Mouse (Mus musculus) layer of hippocampus, adult 2 months (tissue): ENCODE measurements around the gene Xpnpep1. TPM values are rescaled to one million over a fixed set of nuclear protein-coding genes. Genes with fewer than 3 reads are reported as not detected.

ENCODE experiments used
- DNase-seq, 2 experiments: peaks; one replicate each; pipeline ENCODE4 v3.0.0; 2022; ENCODE audit warnings: low spot score in 2 of 2
- H3K27ac ChIP-seq: fragments of 200-600 bp; 2 replicates; pipeline ENCODE4 v1.8.1; 2022
- H3K4me3 ChIP-seq: fragments of 200-600 bp; 2 replicates; pipeline ENCODE4 v1.8.1; 2022; ENCODE audit warnings: mild to moderate bottlenecking
- CTCF ChIP-seq: fragments of 200-600 bp; conservative IDR thresholded peaks from 2 replicates; pipeline ENCODE4 v1.8.1; 2022; ENCODE audit warnings: antibody characterized with exemption, mild to moderate bottlenecking, moderate library complexity
- total RNA-seq, 2 experiments: library from RNA; stranded (reverse); gene quantifications; 2 replicates each; pipeline ENCODE4 v1.2.3; 2021

The Xpnpep1 gene
- total RNA-seq, 2 experiments from 2014 or later, result 78.7 to 82.9 TPM

DNA sequence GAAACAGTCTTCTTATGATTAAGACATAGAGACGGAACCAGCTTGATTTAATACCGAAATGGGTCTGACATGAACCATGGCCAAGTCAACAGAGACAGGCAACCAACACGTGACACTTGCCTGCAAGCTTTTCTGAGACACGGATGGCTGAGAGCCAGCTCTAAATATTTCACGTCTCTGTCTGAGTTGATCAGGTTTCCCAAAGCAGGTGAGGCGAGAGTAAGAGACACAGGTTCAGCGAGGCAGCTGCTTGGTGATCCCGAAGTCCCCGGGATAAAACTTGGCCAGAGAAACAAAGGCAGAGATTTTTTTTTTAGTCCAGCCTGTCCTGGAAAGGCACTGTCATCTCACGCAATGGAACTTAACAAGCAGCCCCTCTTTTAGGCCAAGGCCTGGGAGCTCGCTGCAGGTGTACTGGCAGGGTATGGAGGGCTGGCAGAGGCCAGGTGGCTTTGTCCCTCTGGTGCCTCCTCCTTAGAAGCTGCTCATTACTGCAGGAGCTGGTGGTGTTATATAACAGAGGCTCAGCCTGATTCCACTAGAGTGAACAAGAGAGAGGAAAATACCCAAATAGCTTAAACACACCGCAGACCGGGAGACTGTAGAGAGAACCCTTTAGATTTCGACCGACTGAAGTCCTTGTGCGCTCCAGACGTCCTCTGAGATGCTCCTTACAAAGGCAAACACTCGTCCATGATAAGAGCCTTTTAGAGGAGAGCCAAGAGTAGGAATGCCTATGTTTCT lies 36.4 kb upstream of the Xpnpep1 start:
- H3K4me3 ChIP-seq, result peak overlapping the region; percentile 23; the same call in 1 of the 2 replicates
- peak overlapping the region; percentile 89 for H3K27ac ChIP-seq
- no peak for TF ChIP-seq CTCF
- DNase-seq, result peak; percentile 42 to 57

DNA sequence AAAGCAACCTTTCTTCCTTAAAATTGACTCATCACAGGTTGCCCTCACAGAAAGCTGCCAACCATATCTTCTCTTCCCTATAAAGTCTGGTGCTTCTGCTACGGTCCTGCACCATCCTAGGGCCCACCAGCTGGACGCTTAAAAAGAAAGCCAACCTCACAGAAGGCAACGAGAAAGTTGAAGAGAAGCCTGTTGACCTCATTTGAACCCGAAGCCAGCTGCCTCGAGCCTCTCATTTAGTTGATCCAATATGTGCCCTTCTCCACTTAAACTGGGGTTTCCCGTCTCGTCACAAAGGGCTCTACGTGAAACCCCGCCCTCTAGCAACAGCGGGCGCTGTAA lies 35.9 kb upstream of the Xpnpep1 start:
- no peak for DNase-seq
- Histone ChIP-seq H3K4me3 (peak overlapping the region; percentile 23; the same call in 1 of the 2 replicates), H3K27ac (peak overlapping the region; percentile 89)
- TF ChIP-seq CTCF, result no peak

DNA sequence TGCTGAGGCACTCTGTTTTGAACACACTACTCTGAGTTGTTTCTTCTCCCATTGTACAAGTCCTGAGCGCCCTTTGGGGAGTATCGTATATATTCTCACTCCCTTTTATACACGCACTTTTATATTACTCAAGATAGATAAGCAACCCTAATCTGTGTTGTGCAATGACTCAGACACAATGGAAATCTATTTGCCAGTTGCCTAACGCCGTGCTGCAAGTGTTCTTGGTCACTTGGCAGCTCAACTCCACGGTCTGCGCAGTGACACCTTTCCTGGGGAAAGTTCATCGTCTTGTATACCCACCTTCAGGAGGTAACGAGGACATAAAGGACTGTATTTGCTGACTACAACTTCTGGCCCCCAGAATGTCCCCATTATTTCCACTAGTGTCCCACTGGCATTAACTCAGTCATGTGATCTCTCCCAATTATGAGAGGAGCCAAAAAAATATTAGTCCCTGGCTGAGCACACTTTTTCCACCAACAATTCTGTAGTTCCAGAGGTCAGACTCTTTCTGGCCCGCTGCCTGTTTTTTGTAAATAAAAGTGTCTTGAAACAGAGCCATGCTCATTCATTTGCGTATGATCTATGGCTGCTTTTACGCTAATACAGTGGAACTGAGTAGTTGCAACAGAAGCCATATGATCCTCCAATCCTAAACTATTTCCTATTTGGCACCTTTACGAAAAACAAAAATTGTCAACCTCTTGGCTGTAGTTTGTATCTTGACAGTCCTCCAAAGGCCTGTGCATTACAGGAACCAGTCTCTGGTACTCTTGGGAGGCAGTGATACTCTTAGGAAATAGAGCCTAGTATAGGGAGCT lies 35.1 kb upstream of the Xpnpep1 start:
- no peak for DNase-seq
- TF ChIP-seq CTCF, result no peak
- Histone ChIP-seq H3K27ac (0 out of 2 replicates have a peak overlapping the region, but pooled peaks have one; percentile 89), H3K4me3 (no peak overlapping the region)

DNA sequence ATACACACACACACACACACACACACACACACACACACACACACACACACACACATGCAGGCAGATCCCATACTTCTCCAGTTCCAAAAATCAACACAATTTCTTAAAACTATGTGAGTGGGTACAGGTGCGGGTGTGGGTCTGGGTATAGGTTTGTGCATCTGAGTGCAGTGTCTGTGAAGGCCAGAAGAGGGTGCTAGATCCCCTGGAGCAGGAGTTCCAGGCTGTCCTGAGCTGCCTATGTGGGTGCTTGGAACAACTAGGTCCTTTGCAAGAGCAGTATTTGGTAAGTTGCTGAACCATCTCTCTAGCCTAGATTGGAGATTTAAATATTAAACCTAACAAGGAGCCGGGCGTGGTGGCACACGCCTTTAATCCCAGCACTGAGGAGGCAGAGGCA lies 33.5 kb upstream of the Xpnpep1 start:
- TF ChIP-seq CTCF, result peak; percentile 55
- Histone ChIP-seq H3K4me3 (no peak overlapping the region), H3K27ac (no peak overlapping the region)
- no peak for DNase-seq

DNA sequence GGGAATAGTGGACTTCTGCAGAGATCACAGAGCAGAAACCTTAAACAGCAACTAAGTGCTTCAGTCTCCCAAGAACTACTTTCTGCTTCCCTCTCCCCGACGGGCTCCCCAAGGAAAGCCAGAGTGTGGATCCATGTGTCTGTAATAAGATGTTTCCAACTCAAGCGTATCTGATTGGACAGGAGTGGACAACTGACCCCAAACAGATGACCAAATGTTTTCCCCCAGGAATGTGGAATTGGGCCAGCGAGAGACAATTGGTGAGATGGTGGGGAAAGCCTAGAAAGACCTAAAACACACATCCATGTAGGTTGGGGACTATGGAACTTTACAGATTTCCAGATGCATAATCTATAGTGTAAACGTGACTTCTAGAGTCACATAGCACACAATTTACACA lies 32.4 kb upstream of the Xpnpep1 start:
- TF ChIP-seq CTCF, result no peak
- H3K27ac ChIP-seq, result no peak overlapping the region
- H3K4me3 ChIP-seq, result no peak overlapping the region
- no peak for DNase-seq

DNA sequence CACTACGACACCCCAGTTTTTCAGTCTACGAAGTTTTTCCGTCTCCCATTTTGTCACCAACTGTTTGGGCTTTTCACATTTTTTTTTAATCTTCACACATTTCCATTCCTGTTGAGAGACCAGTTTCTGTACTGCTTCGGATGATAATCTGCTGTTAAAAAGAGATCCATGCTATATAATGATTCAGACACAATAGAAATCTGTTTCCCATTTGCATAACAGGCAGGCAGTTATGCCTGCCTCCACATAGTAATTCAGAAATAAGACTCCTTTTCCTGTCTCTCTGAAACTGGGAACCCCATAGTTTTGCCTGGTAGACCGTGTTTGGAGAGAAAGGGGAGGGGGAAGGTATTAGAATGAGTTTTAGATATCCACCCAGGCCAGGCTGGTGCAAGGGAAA lies 31.6 kb upstream of the Xpnpep1 start:
- Histone ChIP-seq H3K4me3 (no peak overlapping the region), H3K27ac (peak overlapping the region; percentile 39; the same call in 1 of the 2 replicates)
- TF ChIP-seq CTCF, result no peak
- DNase-seq, result no peak

GRCm38 (mm10) chr19:53070870-53071269 lies 30.9 kb upstream of the Xpnpep1 start:
- no peak overlapping the region for H3K4me3 ChIP-seq
- H3K27ac ChIP-seq, result no peak overlapping the region
- TF ChIP-seq CTCF, result no peak
- DNase-seq, result no peak

DNA sequence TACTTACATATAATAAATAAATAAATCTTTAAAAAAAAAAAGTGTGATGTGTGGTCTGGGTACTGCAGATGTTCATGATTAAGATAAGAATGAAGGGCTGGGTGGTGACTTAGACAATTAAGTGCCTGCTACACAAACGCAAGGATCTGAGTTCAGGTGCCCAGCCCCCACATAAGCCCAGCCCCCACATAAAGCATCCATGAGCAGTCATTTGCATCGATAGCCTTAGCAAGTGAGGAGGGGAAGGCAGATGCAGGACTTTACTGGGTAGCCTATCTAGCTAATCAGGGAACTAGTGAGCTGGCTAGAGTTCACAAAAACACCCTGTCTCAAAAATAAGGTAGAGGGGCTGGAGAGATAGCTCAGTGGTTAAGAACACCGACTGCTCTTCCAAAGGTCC lies 29.4 kb upstream of the Xpnpep1 start:
- Histone ChIP-seq H3K4me3 (no peak overlapping the region), H3K27ac (no peak overlapping the region)
- no peak for DNase-seq
- no peak for TF ChIP-seq CTCF

GRCm38 (mm10) chr19:53066934-53067333 lies 26.9 kb upstream of the Xpnpep1 start:
- no peak for TF ChIP-seq CTCF
- H3K27ac ChIP-seq, result no peak overlapping the region
- DNase-seq, result no peak
- H3K4me3 ChIP-seq, result no peak overlapping the region

DNA sequence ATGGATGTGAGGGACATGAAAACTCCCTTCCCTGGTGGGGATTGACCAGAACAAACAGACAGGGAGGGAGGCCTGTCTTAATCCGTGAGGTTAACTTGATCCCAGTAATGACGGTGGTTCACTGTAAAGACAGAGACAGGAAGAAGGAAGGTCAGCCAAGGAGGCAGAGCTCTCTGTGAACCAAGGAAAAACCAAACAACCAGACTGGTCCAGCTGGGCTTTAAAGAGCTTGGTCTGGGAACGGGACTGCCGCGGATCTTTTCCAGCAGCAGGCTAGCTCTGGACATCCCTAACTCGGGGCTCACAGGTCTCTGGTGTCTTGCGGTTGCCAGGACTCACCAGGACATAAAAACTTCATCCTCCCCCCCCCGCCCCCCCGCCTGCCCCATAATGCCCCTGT lies 26.5 kb upstream of the Xpnpep1 start:
- Histone ChIP-seq H3K4me3 (no peak overlapping the region), H3K27ac (no peak overlapping the region)
- no peak for TF ChIP-seq CTCF
- no peak for DNase-seq

- TF ChIP-seq CTCF, result no peak
- DNase-seq, result no peak
- no peak overlapping the region for H3K4me3 ChIP-seq
- H3K27ac ChIP-seq, result no peak overlapping the region
Observed at GRCm38 (mm10) chr19:53064972-53065361, 25.0 kb upstream of the Xpnpep1 start.

DNA sequence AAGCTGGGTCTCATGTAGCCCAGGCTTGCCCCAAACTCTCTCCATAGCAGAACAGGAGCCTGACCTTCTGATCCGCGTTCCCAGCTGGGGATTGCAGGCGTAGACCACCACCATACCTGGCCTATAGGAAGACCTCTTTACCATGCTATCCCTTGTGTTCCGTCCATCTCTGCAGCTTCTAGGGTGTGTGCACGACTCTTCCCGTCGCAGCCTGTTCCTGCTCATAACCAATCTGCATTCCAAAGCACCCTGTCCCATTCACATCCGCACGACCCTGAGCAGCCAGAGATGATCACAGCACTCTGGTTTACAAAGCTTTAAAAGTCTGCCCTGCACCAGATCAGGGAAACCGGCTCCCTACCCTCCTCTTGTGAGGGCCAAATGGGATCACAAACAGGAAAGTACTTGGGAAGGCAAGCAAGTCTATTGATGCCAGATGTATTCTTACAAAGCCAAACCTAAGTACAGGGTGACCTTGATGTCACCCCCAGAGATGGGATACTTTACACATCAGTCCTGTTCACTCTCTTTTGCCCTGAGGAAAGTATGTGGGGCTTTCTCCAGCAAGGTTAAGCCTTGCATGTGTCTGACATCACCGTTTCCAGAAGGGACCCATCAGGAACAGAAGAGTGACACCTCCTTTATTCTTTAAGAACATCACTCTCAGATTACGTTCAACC lies 24.4 kb upstream of the Xpnpep1 start:
- no peak for TF ChIP-seq CTCF
- Histone ChIP-seq H3K27ac (no peak overlapping the region), H3K4me3 (no peak overlapping the region)
- no peak for DNase-seq

DNA sequence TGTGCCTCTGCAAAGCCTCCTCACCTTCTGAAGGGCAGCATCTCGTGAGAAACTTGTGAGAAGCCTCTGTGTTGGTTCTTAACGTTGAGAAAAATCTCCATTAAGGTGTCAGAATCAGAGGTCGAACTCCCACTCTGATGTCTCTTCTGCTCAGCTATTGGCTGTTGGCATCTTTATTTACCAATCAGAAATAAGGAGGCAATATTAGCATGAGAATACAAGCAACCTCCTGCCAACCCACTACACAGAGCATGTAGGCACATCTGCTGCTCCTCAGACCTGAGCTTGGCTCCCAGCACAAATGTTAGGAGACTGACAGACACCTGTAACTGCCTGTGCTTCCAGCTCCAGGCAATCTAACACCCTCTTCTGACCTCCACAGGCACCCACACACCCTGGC lies 22.0 kb upstream of the Xpnpep1 start:
- TF ChIP-seq CTCF, result no peak
- no peak overlapping the region for H3K27ac ChIP-seq
- no peak for DNase-seq
- no peak overlapping the region for H3K4me3 ChIP-seq
